Mouse (Mus musculus) CD8-positive naive resting alpha-beta T cell, adult 2 months (primary cell): Measurements from ENCODE around the gene Olfr355.

Experiments used
- DNase-seq, 2 experiments: peaks; one replicate each; pipeline ENCODE4 v3.0.0; 2022; ENCODE audit warnings: low read depth in 2 of 2, low spot score in 2 of 2

The Olfr355 gene

DNA sequence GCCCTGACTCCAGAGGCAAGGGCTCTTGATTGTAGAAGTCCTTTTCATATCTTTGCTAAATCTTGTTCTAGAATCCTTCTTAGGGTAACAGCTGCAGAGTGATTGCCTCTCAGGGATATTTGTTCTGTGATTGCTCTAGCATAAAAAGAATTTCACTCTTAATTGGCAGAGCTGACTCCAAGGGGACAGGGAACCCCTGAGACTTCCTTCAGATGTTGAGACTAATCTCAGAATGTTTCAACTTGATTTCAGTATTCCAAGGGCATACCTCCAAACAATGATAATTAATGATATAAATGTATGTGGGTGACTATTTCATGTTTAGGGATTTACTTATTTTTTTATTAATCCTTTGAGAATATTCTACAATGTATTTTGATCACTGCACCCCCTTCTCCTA, at the start of gene Olfr355:
Gene Olfr355, minus strand, starts transcription at position 101 of the 400 bp plus-strand sequence.
- no peak for DNase-seq

DNA sequence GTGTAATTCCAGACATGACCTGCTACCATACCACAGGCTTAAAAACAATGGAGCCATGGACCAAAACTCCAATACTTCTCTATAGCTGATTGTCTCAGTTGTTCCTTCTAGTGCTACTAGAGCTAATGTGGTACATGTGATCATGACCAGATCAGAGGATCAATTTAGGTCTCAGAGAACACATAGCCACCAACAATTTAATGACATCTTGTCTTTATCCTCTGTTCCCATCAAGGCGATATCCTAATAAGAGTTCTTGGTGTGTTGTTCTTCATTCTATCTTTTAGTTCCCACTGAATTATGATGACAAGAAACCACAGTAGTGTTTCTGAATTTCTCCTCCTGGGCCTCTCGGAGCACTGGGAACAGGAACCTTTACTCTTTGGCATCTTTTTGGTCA, 8.1 kb upstream of the Olfr355 start, which contains the start of gene Olfr356:
Gene Olfr356, plus strand, starts transcription at position 301 of the 400 bp plus-strand sequence.
- DNase-seq = no peak

DNA sequence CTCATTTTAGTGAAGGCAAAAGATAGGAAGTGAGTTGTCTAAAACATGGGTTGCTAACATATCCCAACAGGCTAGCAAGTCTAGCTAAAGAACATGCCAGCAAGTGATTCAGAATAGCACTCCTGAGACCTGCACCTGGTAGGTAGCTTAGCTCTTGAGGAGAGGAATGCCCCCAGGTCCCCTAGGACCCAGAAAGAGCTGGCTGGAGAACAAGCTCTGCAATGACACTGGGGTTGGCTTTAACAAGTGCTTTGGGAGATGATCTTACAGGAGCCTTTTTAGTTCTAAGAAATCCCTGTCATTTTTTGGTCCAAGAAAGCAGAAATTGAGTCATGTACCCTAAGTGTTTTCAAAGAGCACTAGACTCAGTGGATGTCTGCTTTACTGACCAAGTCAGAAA, 23.3 kb downstream of the Olfr355 start, which contains the start of gene Olfr354:
Gene Olfr354, plus strand, starts transcription at position 301 of the 400 bp plus-strand sequence.
- DNase-seq = no peak

GRCm38 (mm10) chr2:36897114-36897513, 31.6 kb downstream of the Olfr355 start:
- no peak for DNase-seq

DNA sequence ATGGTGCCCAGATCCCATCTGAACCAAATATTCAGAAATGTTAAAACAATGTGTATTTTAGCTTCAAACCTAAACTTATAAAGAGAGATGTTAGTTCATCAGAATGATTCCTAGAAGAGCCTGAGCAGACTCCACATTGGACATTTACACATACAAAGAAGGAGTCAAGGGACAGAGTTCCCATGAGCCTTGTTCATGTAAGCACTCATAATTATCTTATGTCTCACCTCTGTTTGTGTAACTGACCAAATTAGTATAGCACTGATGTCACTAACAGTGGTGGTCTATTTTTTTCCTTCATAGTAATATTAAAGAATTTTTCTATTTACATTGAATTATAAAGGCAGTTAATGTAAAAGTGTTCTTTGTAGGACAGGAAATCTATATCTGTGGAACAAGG, 35.9 kb downstream of the Olfr355 start, which contains the start of gene Olfr353:
Gene Olfr353, minus strand, starts transcription at position 101 of the 400 bp plus-strand sequence.
- DNase-seq = no peak
